Mouse (Mus musculus) thymus, adult 2 months (tissue): Measurements from ENCODE around the gene Hist1h2ao. TPM values are rescaled to one million over a fixed set of nuclear protein-coding genes. Genes with fewer than 3 reads are reported as not detected.
"Not testable (repeated sequence)": the region's sequence is repeated elsewhere in the genome, so short reads cannot be mapped to it uniquely, and the experiment has no call there.

Source experiments
- DNase-seq: peaks from one replicate; pipeline ENCODE4 v3.0.0; 2021
- H3K27ac ChIP-seq: fragments of 200-500 bp; 2 replicates; pipeline ENCODE4 v1.5.1; 2012; ENCODE audit warnings: low read length, control low read depth; ENCODE audit not compliant: control insufficient read depth, insufficient read depth
- H3K27me3 ChIP-seq: fragments of 200-500 bp; 2 replicates; pipeline ENCODE4 v1.6.1; 2012; ENCODE audit warnings: mild to moderate bottlenecking, low read length, moderate library complexity, mixed read lengths; ENCODE audit not compliant: control insufficient read depth, insufficient read depth
- H3K36me3 ChIP-seq: fragments of 200-500 bp; 2 replicates; pipeline ENCODE4 v1.6.1; 2012; ENCODE audit warnings: mild to moderate bottlenecking, low read length, moderate library complexity; ENCODE audit not compliant: control insufficient read depth, insufficient read depth
- H3K4me1 ChIP-seq: fragments of 200-500 bp; replicated peaks from 2 replicates; pipeline ENCODE4 v1.6.1; 2012; ENCODE audit warnings: low read length; ENCODE audit not compliant: control insufficient read depth, insufficient read depth
- H3K4me3 ChIP-seq: fragments of 200-500 bp; 2 replicates; pipeline ENCODE4 v1.5.1; 2012; ENCODE audit warnings: mild to moderate bottlenecking, low read length, control low read depth, moderate library complexity; ENCODE audit not compliant: control insufficient read depth, insufficient read depth
- CTCF ChIP-seq: fragments of 200-500 bp; IDR thresholded peaks from 2 replicates; pipeline ENCODE4 v1.5.1; 2012; ENCODE audit warnings: mild to moderate bottlenecking, control low read depth, low read length, moderate library complexity, borderline replicate concordance; ENCODE audit not compliant: control insufficient read depth, poor library complexity, insufficient read depth; ENCODE audit errors: extremely low read depth
- POLR2A ChIP-seq: fragments of 200-500 bp; IDR thresholded peaks from 2 replicates; pipeline ENCODE4 v1.6.1; 2012; ENCODE audit warnings: mild to moderate bottlenecking, low read length, control low read depth, moderate library complexity; ENCODE audit not compliant: control insufficient read depth, poor library complexity, insufficient read depth; ENCODE audit errors: extremely low read depth
- WGBS: fragments of 180-500 bp; shearing (Covaris S2); methylation state at CpG from one replicate; pipeline ENCODE4 v1.1.7; 2018; 5-methylcytosine and 5-hydroxymethylcytosine counted together
- polyA plus RNA-seq: library from polyadenylated mRNA; depleted of rRNA; stranded (reverse); fragments of >200 nt; gene quantifications from 2 replicates; pipeline ENCODE4 v1.2.3, GENCODE M21; 2012

Gene Hist1h2ao
- polyA plus RNA-seq, 1 experiment, result not detected

- TF ChIP-seq CTCF (no peak), POLR2A (no peak)
- no peaks in the 10 kb centered on the region for H3K36me3 ChIP-seq
- peaks cover 5% of the 10 kb centered on the region for H3K4me1 ChIP-seq
- no peaks in the 10 kb centered on the region for H3K27me3 ChIP-seq
- no peak for DNase-seq
- no peak overlapping the region for H3K27ac ChIP-seq
- 97% methylated on average over 3 of the region's 3 CpGs for WGBS
- no peak overlapping the region for H3K4me3 ChIP-seq
Observed at GRCm38 (mm10) chr13:21828511-21828910, 18.2 kb downstream of the Hist1h2ao start.

- Histone ChIP-seq H3K4me1 (peaks cover 5% of the 10 kb centered on the region), H3K4me3 (no peak overlapping the region), H3K27me3 (no peaks in the 10 kb centered on the region), H3K27ac (no peak overlapping the region), H3K36me3 (no peaks in the 10 kb centered on the region)
- no peak for DNase-seq
- no peak for TF ChIP-seq POLR2A
- TF ChIP-seq CTCF, result no peak
- 94% methylated on average over 10 of the region's 10 CpGs for WGBS
Observed at GRCm38 (mm10) chr13:21830344-21830743, 20.1 kb downstream of the Hist1h2ao start.

- TF ChIP-seq POLR2A, result 0 out of 2 replicates have a peak, but pooled peaks have one; percentile 35
- H3K36me3 ChIP-seq, H3K4me1 ChIP-seq, H3K27me3 ChIP-seq: not testable (repeated sequence)
- under 1% methylated on average over 24 of the region's 58 CpGs for WGBS
- H3K27ac ChIP-seq, result peak within 1 kb of the TSS; percentile 43; the same call in 1 of the 2 replicates
- peak; percentile 43 for DNase-seq
- H3K4me3 ChIP-seq, result peak within 1 kb of the TSS; percentile 26
Observed at GRCm38 (mm10) chr13:21831418-21832394, 21.4 kb downstream of the Hist1h2ao start, which contains the start of gene Hist1h4n. Gene Hist1h4n (minus strand): TSS chr13:21832196.

DNA sequence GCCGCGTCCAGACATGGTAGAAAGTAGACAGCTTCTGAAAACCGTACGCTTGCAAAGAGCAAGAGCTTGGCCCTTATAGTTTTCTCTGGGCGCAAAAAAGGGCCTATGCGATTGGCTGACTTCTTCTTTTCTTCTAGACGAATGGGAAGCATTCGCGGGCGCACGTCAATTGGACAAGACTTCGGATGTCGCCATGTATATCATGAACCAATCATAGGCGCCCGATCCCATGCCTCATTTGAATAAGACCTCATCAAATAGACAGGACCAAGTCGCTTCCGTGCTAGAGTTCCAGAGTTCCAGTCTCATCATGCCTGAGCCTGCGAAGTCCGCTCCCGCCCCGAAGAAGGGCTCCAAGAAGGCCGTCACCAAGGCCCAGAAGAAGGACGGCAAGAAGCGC lies 23.2 kb downstream of the Hist1h2ao start, which contains the start of the genes Hist1h2ap and Hist1h2br:
Hist1h2ap (minus strand) TSS at position 47 of the 400 bp plus-strand sequence.
Hist1h2br (plus strand) TSS at position 283 of the 400 bp plus-strand sequence.
- not testable (repeated sequence) for H3K27ac ChIP-seq, H3K4me1 ChIP-seq
- WGBS, result no CpG with 5 or more reads among the region's 24 CpGs

GRCm38 (mm10) chr13:21840508-21840907 lies 30.2 kb downstream of the Hist1h2ao start:
- not testable (repeated sequence) for H3K36me3 ChIP-seq, H3K4me3 ChIP-seq, H3K27ac ChIP-seq, DNase-seq, H3K27me3 ChIP-seq, H3K4me1 ChIP-seq
- WGBS, result no CpG with 5 or more reads among the region's 4 CpGs

More for the DNA sequence above, 23.2 kb downstream of the Hist1h2ao start, which contains the start of the genes Hist1h2ap and Hist1h2br:
- H3K36me3 ChIP-seq, DNase-seq, H3K4me3 ChIP-seq, H3K27me3 ChIP-seq: not testable (repeated sequence)

DNA sequence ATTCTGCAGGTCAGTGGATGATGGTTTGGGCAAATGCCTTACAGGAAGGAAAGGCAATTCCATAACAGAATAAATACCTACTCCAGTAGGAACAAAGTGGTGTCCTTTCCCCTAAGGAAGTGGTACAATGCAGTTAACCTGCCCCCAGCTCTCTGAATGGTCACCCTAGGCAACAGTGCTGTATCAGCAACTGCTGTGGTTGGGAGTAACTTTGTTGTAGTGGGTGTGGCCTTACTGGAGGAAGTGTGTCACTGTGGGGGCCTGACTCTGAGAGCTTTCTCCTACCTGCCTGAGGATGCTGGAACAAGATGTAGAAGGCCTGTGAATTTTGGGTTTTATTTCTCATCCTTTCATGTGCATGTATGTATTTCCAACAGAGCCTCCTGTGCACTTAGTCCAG lies 36.1 kb downstream of the Hist1h2ao start:
- H3K27ac ChIP-seq, H3K4me1 ChIP-seq, H3K36me3 ChIP-seq, H3K4me3 ChIP-seq, H3K27me3 ChIP-seq, DNase-seq: not testable (repeated sequence)

DNA sequence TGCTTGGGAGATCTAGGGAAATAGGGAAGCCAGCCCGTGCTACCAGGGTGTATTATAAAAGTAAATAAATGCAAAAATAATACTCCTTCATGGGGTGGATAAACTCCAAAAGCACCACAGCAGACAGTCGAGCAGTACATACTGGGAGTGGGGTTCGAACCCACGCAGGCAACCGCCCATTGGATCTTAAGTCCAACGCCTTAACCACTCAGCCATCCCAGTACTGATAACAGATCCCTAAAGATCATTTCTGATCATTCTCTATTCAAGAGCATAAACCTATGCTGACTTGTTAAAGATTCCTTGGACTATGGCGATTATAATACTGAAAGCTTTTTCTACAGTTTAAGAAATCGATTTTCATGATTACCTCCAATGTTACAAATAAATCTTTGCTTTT lies 37.6 kb downstream of the Hist1h2ao start:
- H3K4me1 ChIP-seq, result no peaks in the 10 kb centered on the region; the same call in 1 of the 2 replicates
- 83% methylated on average over 8 of the region's 8 CpGs for WGBS
- H3K36me3 ChIP-seq, result no peaks in the 10 kb centered on the region

DNA sequence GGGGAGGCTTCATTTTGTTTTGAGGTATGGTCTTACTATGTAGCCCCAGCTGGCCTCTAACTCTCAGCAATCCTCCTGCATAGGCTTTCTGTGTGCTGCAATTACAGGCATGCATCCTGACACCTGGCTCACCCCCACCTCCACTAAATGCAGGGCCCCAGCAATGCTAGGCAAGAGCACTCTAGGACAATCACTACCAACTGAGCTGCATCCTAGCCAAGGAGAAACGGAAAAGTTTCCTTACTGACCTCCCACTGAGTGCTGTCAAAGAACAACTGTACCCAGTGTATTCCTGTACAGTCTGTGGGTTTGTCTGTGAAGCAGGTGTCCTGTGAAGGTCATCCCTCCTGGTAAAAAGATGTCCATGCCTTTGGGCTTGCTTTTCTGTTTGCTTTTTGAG lies 40.4 kb downstream of the Hist1h2ao start:
- H3K27ac ChIP-seq, H3K4me1 ChIP-seq, DNase-seq, H3K4me3 ChIP-seq, H3K36me3 ChIP-seq, H3K27me3 ChIP-seq: not testable (repeated sequence)
- 96% methylated on average over 1 of the region's 1 CpGs for WGBS

More for the DNA sequence above, 37.6 kb downstream of the Hist1h2ao start:
- H3K27me3 ChIP-seq, result no peaks in the 10 kb centered on the region
- DNase-seq, result no peak
- H3K4me3 ChIP-seq, result no peak overlapping the region
- no peak overlapping the region for H3K27ac ChIP-seq
- no peak for TF ChIP-seq POLR2A
- no peak for TF ChIP-seq CTCF
